Comparison of ENCODE assay signal across 22 mouse cellular contexts in the genomic region with DNA sequence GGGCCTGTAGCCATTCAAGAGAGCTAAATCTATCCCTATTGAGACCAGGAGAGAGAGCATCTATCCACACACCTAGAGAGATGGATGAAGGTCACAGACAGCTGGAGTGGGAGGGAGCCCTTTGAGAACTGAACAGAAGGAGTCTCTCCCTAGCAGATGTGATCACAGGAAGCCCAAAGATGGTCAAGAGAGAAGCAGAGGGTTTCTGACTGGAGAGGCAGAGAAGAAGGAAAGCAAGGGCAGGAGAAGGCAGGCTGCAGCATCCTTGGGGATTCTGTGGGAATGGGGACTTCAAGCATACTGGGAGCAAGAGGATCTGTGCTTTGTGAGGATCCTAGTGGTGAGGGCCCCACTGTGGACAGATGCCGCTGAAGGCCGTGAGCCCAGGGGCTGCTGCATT. TPM values are rescaled to one million over a fixed set of nuclear protein-coding genes. Genes with fewer than 3 reads are reported as not detected.
DNase-seq lines count a peak whose midpoint lies in the region; ATAC-seq lines count a peak whose summit lies in the region.
"Had no signal": no experiment of that assay in that cellular context is flagged by ENCODE, and none has a peak within 500 bp of the region (broad histone marks: within the 10 kb centered on the region; RNA-seq: fewer than 3 reads in every experiment).

No protein-coding gene starts in this region.

- no peak overlapping the region for H3K4me3 ChIP-seq in hindbrain, embryonic 13.5 days
- no peak overlapping the region for H3K4me3 ChIP-seq in hindbrain, embryonic 12.5 days
- no peak overlapping the region for H3K4me3 ChIP-seq in midbrain, embryonic 15.5 days
- H3K4me3 ChIP-seq in midbrain, embryonic 13.5 days (replicated peaks): no peak overlapping the region
- no peak overlapping the region for H3K4me3 ChIP-seq in hindbrain, embryonic 14.5 days (replicated peaks; ENCODE audit: low read length)
- H3K4me3 ChIP-seq in neural tube, embryonic 14.5 days (ENCODE audit: low read depth, low read length): no peak overlapping the region
- H3K4me3 ChIP-seq: embryonic facial prominence, embryonic 10.5 days; heart, embryonic 10.5 days; intestine, embryonic 15.5 days; limb, embryonic 10.5 days; liver, embryonic 15.5 days had no signal

- H3K9ac ChIP-seq in hindbrain, embryonic 13.5 days: no peak overlapping the region
- H3K9ac ChIP-seq in hindbrain, embryonic 12.5 days: no peak overlapping the region
- no peak overlapping the region for H3K9ac ChIP-seq in midbrain, embryonic 15.5 days
- no peak overlapping the region for H3K9ac ChIP-seq in midbrain, embryonic 13.5 days (replicated peaks)
- no peak overlapping the region for H3K9ac ChIP-seq in hindbrain, embryonic 14.5 days
- H3K9ac ChIP-seq in neural tube, embryonic 14.5 days (replicated peaks; ENCODE audit: low read depth, low read length): no peak overlapping the region
- H3K9ac ChIP-seq: intestine, embryonic 15.5 days; liver, embryonic 15.5 days had no signal

- H3K27me3 ChIP-seq in hindbrain, embryonic 13.5 days: peaks cover 6% of the 10 kb centered on the region
- H3K27me3 ChIP-seq in hindbrain, embryonic 12.5 days: peaks cover 7% of the 10 kb centered on the region; the same call in 1 of the 2 replicates
- H3K27me3 ChIP-seq in midbrain, embryonic 15.5 days (replicated peaks): no peaks in the 10 kb centered on the region
- no peaks in the 10 kb centered on the region for H3K27me3 ChIP-seq in midbrain, embryonic 13.5 days
- no peaks in the 10 kb centered on the region for H3K27me3 ChIP-seq in hindbrain, embryonic 14.5 days (ENCODE audit: control insufficient read depth, insufficient read depth, low read length)
- H3K27me3 ChIP-seq in neural tube, embryonic 14.5 days (ENCODE audit: control insufficient read depth, insufficient read depth, low read length): no peaks in the 10 kb centered on the region
- H3K27me3 ChIP-seq: intestine, embryonic 15.5 days; liver, embryonic 15.5 days had no signal

- H3K4me1 ChIP-seq in hindbrain, embryonic 13.5 days (replicated peaks): peaks cover 34% of the 10 kb centered on the region
- H3K4me1 ChIP-seq in hindbrain, embryonic 12.5 days: peaks cover 27% of the 10 kb centered on the region
- H3K4me1 ChIP-seq in midbrain, embryonic 15.5 days: peaks cover 21% of the 10 kb centered on the region
- peaks cover 30% of the 10 kb centered on the region for H3K4me1 ChIP-seq in midbrain, embryonic 13.5 days (replicated peaks)
- peaks cover 30% of the 10 kb centered on the region for H3K4me1 ChIP-seq in hindbrain, embryonic 14.5 days (replicated peaks; ENCODE audit: control insufficient read depth, insufficient read depth, low read length)
- peaks cover 24% of the 10 kb centered on the region for H3K4me1 ChIP-seq in neural tube, embryonic 14.5 days (ENCODE audit: control insufficient read depth, insufficient read depth, low read length)
- H3K4me1 ChIP-seq: liver, embryonic 15.5 days had no signal

- no peaks in the 10 kb centered on the region for H3K36me3 ChIP-seq in hindbrain, embryonic 13.5 days
- no peaks in the 10 kb centered on the region for H3K36me3 ChIP-seq in hindbrain, embryonic 12.5 days
- no peaks in the 10 kb centered on the region for H3K36me3 ChIP-seq in midbrain, embryonic 15.5 days (replicated peaks)
- H3K36me3 ChIP-seq in midbrain, embryonic 13.5 days: no peaks in the 10 kb centered on the region
- no peaks in the 10 kb centered on the region for H3K36me3 ChIP-seq in hindbrain, embryonic 14.5 days (replicated peaks; ENCODE audit: control insufficient read depth, insufficient read depth)
- no peaks in the 10 kb centered on the region for H3K36me3 ChIP-seq in neural tube, embryonic 14.5 days (ENCODE audit: control insufficient read depth, insufficient read depth, low read length)
- H3K36me3 ChIP-seq: embryonic facial prominence, embryonic 10.5 days; heart, embryonic 10.5 days; intestine, embryonic 15.5 days; limb, embryonic 10.5 days; liver, embryonic 15.5 days had no signal

- 84% methylated on average over 2 of the region's 2 CpGs for WGBS in hindbrain, embryonic 13.5 days
- WGBS in hindbrain, embryonic 12.5 days: 74% methylated on average over 2 of the region's 2 CpGs
- WGBS in midbrain, embryonic 15.5 days: 82% methylated on average over 2 of the region's 2 CpGs
- 87% methylated on average over 2 of the region's 2 CpGs for WGBS in midbrain, embryonic 13.5 days
- 76% methylated on average over 2 of the region's 2 CpGs for WGBS in hindbrain, embryonic 14.5 days
- WGBS in neural tube, embryonic 14.5 days: 82% methylated on average over 2 of the region's 2 CpGs

- H3K9me3 ChIP-seq in hindbrain, embryonic 13.5 days: no peaks in the 10 kb centered on the region
- H3K9me3 ChIP-seq in hindbrain, embryonic 12.5 days (replicated peaks): no peaks in the 10 kb centered on the region
- H3K9me3 ChIP-seq in midbrain, embryonic 15.5 days: no peaks in the 10 kb centered on the region
- H3K9me3 ChIP-seq in midbrain, embryonic 13.5 days: no peaks in the 10 kb centered on the region
- no peaks in the 10 kb centered on the region for H3K9me3 ChIP-seq in hindbrain, embryonic 14.5 days (ENCODE audit: control insufficient read depth, low read length)
- H3K9me3 ChIP-seq in neural tube, embryonic 14.5 days (ENCODE audit: control insufficient read depth, low read length): no peaks in the 10 kb centered on the region
- H3K9me3 ChIP-seq: embryonic facial prominence, embryonic 10.5 days; heart, embryonic 10.5 days; intestine, embryonic 15.5 days; limb, embryonic 10.5 days; liver, embryonic 15.5 days had no signal

- ATAC-seq in hindbrain, embryonic 13.5 days (ENCODE audit: low FRiP score): peak; percentile 29; the same call in 1 of the 2 replicates
- ATAC-seq in hindbrain, embryonic 12.5 days (ENCODE audit: low FRiP score): no peak
- ATAC-seq in midbrain, embryonic 15.5 days (replicated peaks): no peak
- ATAC-seq in midbrain, embryonic 13.5 days: no peak
- no peak for ATAC-seq in hindbrain, embryonic 14.5 days (ENCODE audit: low FRiP score)
- 0 out of 2 replicates have a peak, but pooled peaks have one; percentile 18 for ATAC-seq in neural tube, embryonic 14.5 days (ENCODE audit: low read depth)
- no peak for ATAC-seq in erythroblast, adult 5-6 weeks (replicated peaks; ENCODE audit: low FRiP score, poor library complexity, severe bottlenecking)
- ATAC-seq: intestine, embryonic 15.5 days had no signal

- H3K27ac ChIP-seq in hindbrain, embryonic 13.5 days: peak overlapping the region; percentile 66
- no peak overlapping the region for H3K27ac ChIP-seq in hindbrain, embryonic 12.5 days
- H3K27ac ChIP-seq in midbrain, embryonic 15.5 days: 0 out of 2 replicates have a peak overlapping the region, but pooled peaks have one; percentile 21
- H3K27ac ChIP-seq in midbrain, embryonic 13.5 days: no peak overlapping the region
- H3K27ac ChIP-seq in hindbrain, embryonic 14.5 days: peak overlapping the region; percentile 44; the same call in 1 of the 2 replicates
- H3K27ac ChIP-seq in neural tube, embryonic 14.5 days (ENCODE audit: low read depth, low read length): peak overlapping the region; percentile 13; the same call in 1 of the 2 replicates
- H3K27ac ChIP-seq: intestine, embryonic 15.5 days; limb, embryonic 10.5 days; liver, embryonic 15.5 days; macrophage had no signal

- no peak for DNase-seq in hindbrain, embryonic 14.5 days (ENCODE audit: low spot score)
- DNase-seq: adrenal gland, postnatal 10 days; B cell, adult 2 months; gastrocnemius, postnatal 10 days; heart, postnatal 4 days; kidney, adult 8-10 months; liver; right cerebral cortex, postnatal 25 days; spleen, adult 18-20 months had no signal

- H3K4me2 ChIP-seq in hindbrain, embryonic 13.5 days: no peak overlapping the region
- H3K4me2 ChIP-seq in hindbrain, embryonic 12.5 days (replicated peaks): no peak overlapping the region
- no peak overlapping the region for H3K4me2 ChIP-seq in midbrain, embryonic 15.5 days
- no peak overlapping the region for H3K4me2 ChIP-seq in midbrain, embryonic 13.5 days (replicated peaks)
- no peak overlapping the region for H3K4me2 ChIP-seq in hindbrain, embryonic 14.5 days (replicated peaks)
- no peak overlapping the region for H3K4me2 ChIP-seq in neural tube, embryonic 14.5 days (ENCODE audit: low read depth, low read length)
- H3K4me2 ChIP-seq: intestine, embryonic 15.5 days; liver, embryonic 15.5 days had no signal

RNA-seq across cellular contexts. Expression of a gene that starts 51.5 kb away (rescaled TPM):
- 0.31 and 0.39 TPM in 2 replicates for polyA plus RNA-seq in hindbrain, embryonic 13.5 days (2015; fragmentation: Nextera tagmentation; extraction: Ambion mirVana)
- 0.25 and 0.40 TPM in 2 replicates for polyA plus RNA-seq in hindbrain, embryonic 12.5 days (2016; fragmentation: Nextera tagmentation; extraction: Ambion mirVana)
- polyA plus RNA-seq in midbrain, embryonic 15.5 days (2015; fragmentation: Nextera tagmentation; extraction: Ambion mirVana): 0.45 and 0.49 TPM in 2 replicates
- 0.43 and 0.63 TPM in 2 replicates for polyA plus RNA-seq in midbrain, embryonic 13.5 days (2015; fragmentation: Nextera tagmentation; extraction: Ambion mirVana)
- not detected in 2 replicates for polyA plus RNA-seq in hindbrain, embryonic 14.5 days (2014; fragmentation: Nextera tagmentation; extraction: Ambion mirVana)
- 0.18 and 0.20 TPM in 2 replicates for polyA plus RNA-seq in neural tube, embryonic 14.5 days (2014; fragmentation: Nextera tagmentation; extraction: Ambion mirVana)
- total RNA-seq in erythroblast, adult 5-6 weeks (2015; ENCODE audit: low replicate concordance): 1.5 TPM in 1 of 2 replicates, not detected in the other
- total RNA-seq in erythroblast, adult 5-6 weeks (2017; ENCODE audit: low replicate concordance): not detected in 2 replicates
- total RNA-seq: layer of hippocampus, postnatal 10 days had no signal

RNA-seq across cellular contexts. Expression of a gene that starts 56.0 kb away (rescaled TPM):
- polyA plus RNA-seq in hindbrain, embryonic 13.5 days (2015; fragmentation: Nextera tagmentation; extraction: Ambion mirVana): 43.2 and 43.6 TPM in 2 replicates
- 98.6 and 104 TPM in 2 replicates for polyA plus RNA-seq in hindbrain, embryonic 12.5 days (2016; fragmentation: Nextera tagmentation; extraction: Ambion mirVana)
- 28.3 and 31.9 TPM in 2 replicates for polyA plus RNA-seq in midbrain, embryonic 15.5 days (2015; fragmentation: Nextera tagmentation; extraction: Ambion mirVana)
- 79.0 and 80.7 TPM in 2 replicates for polyA plus RNA-seq in midbrain, embryonic 13.5 days (2015; fragmentation: Nextera tagmentation; extraction: Ambion mirVana)
- 26.8 and 30.2 TPM in 2 replicates for polyA plus RNA-seq in hindbrain, embryonic 14.5 days (2014; fragmentation: Nextera tagmentation; extraction: Ambion mirVana)
- polyA plus RNA-seq in neural tube, embryonic 14.5 days (2014; fragmentation: Nextera tagmentation; extraction: Ambion mirVana): 10.9 and 16.3 TPM in 2 replicates
- total RNA-seq in erythroblast, adult 5-6 weeks (2015; ENCODE audit: low replicate concordance): 5.6 and 6.5 TPM in 2 replicates
- total RNA-seq in erythroblast, adult 5-6 weeks (2017; ENCODE audit: low replicate concordance): 2.0 and 2.2 TPM in 2 replicates

Comparison
In these comparisons a context has a peak if more than half of its experiments do, and no peak if none do; other contexts are left out.
1. ATAC-seq: peak in hindbrain, embryonic 13.5 days (single experiment) and neural tube, embryonic 14.5 days (single experiment); none in hindbrain, embryonic 12.5 days (single experiment), midbrain, embryonic 15.5 days (single experiment), midbrain, embryonic 13.5 days (single experiment), hindbrain, embryonic 14.5 days (single experiment) and erythroblast, adult 5-6 weeks (single experiment).
2. H3K27ac ChIP-seq: peak in hindbrain, embryonic 13.5 days (single experiment), midbrain, embryonic 15.5 days (single experiment), hindbrain, embryonic 14.5 days (single experiment) and neural tube, embryonic 14.5 days (single experiment); none in hindbrain, embryonic 12.5 days (single experiment) and midbrain, embryonic 13.5 days (single experiment).